Mouse (Mus musculus) liver, adult 2 months (tissue): ENCODE measurements around the gene Alg12. TPM values are rescaled to one million over a fixed set of nuclear protein-coding genes. Genes with fewer than 3 reads are reported as not detected.
A peak's percentile ranks its signal among the peaks of the same experiment; 100 is the strongest.

ENCODE experiments used
- DNase-seq: peaks from one replicate; pipeline ENCODE4 v3.0.0-alpha.2; 2011; ENCODE audit warnings: low read depth, low spot score; ENCODE audit errors: extremely low read depth
- H3K27ac ChIP-seq: fragments of 200-500 bp; replicated peaks from 2 replicates; pipeline ENCODE4 v1.5.1; 2012; ENCODE audit warnings: low read depth, mild to moderate bottlenecking, control low read depth, inconsistent platforms, low read length; ENCODE audit not compliant: insufficient read depth
- H3K27me3 ChIP-seq: fragments of 200-500 bp; 2 replicates; pipeline ENCODE4 v1.6.1; 2012; ENCODE audit warnings: mild to moderate bottlenecking, moderate library complexity, low read length, inconsistent platforms; ENCODE audit not compliant: control insufficient read depth, insufficient read depth
- H3K36me3 ChIP-seq: fragments of 200-500 bp; 2 replicates; pipeline ENCODE4 v1.6.1; 2012; ENCODE audit warnings: low read length, inconsistent platforms; ENCODE audit not compliant: control insufficient read depth, insufficient read depth
- H3K4me1 ChIP-seq: fragments of 200-500 bp; 2 replicates; pipeline ENCODE4 v1.6.1; 2011; ENCODE audit warnings: low read length; ENCODE audit not compliant: control insufficient read depth, insufficient read depth
- H3K4me3 ChIP-seq: fragments of 200-500 bp; 2 replicates; pipeline ENCODE4 v1.5.1; 2011; ENCODE audit warnings: low read depth, mild to moderate bottlenecking, control low read depth, low read length, moderate library complexity; ENCODE audit not compliant: insufficient read depth
- H3K79me2 ChIP-seq: fragments of 200-500 bp; 2 replicates; pipeline ENCODE4 v1.6.1; 2012; ENCODE audit warnings: inconsistent platforms, mild to moderate bottlenecking, low read length, moderate library complexity; ENCODE audit not compliant: control insufficient read depth, insufficient read depth
- H3K9ac ChIP-seq: fragments of 200-500 bp; 2 replicates; pipeline ENCODE4 v1.6.1; 2012; ENCODE audit warnings: low read depth, mild to moderate bottlenecking, control low read depth, inconsistent platforms, low read length
- CTCF ChIP-seq: fragments of 200-500 bp; IDR thresholded peaks from 2 replicates; pipeline ENCODE4 v1.5.1; 2011; ENCODE audit warnings: low read depth, low read length, control low read depth
- POLR2A ChIP-seq: fragments of 200-500 bp; IDR thresholded peaks from 2 replicates; pipeline ENCODE4 v1.6.1; 2011; ENCODE audit warnings: low read length, control low read depth; ENCODE audit not compliant: insufficient read depth; ENCODE audit errors: extremely low read depth
- WGBS: fragments of 180-500 bp; shearing (Covaris S2); methylation state at CpG from one replicate; pipeline ENCODE4 v1.1.7; 2018; 5-methylcytosine and 5-hydroxymethylcytosine counted together
- polyA plus RNA-seq: library from polyadenylated mRNA; depleted of rRNA; stranded (reverse); fragments of >200 nt; gene quantifications from 2 replicates; pipeline ENCODE4 v1.2.3, GENCODE M21; 2012
- total RNA-seq: library from RNA; depleted of rRNA; stranded (reverse); fragments of >200 nt; gene quantifications from 2 replicates; pipeline ENCODE4 v1.2.3, GENCODE M21; 2014

Gene Alg12
- total and polyA plus RNA-seq, 2 experiments = 4.9 to 14.4 TPM

- Histone ChIP-seq H3K27ac (no peak overlapping the region), H3K9ac (no peak overlapping the region), H3K79me2 (no peaks in the 10 kb centered on the region), H3K27me3 (no peaks in the 10 kb centered on the region), H3K4me1 (peaks cover 47% of the 10 kb centered on the region), H3K4me3 (no peak overlapping the region), H3K36me3 (no peaks in the 10 kb centered on the region)
- WGBS = 69% methylated on average over 6 of the region's 6 CpGs
- TF ChIP-seq POLR2A = no peak
- DNase-seq = no peak
Measured at GRCm38 (mm10) chr15:88855896-88856417, 36.8 kb upstream of the Alg12 start.

GRCm38 (mm10) chr15:88854969-88855830 is 36.1 kb upstream of the Alg12 start:
- DNase-seq = no peak
- Histone ChIP-seq H3K9ac (no peak overlapping the region), H3K27ac (peak overlapping the region; percentile 45), H3K4me3 (no peak overlapping the region), H3K36me3 (no peaks in the 10 kb centered on the region), H3K79me2 (no peaks in the 10 kb centered on the region), H3K4me1 (peaks cover 51% of the 10 kb centered on the region), H3K27me3 (no peaks in the 10 kb centered on the region)
- TF ChIP-seq CTCF (no peak), POLR2A (no peak)
- 72% methylated on average over 15 of the region's 15 CpGs for WGBS

- no peaks in the 10 kb centered on the region for H3K27me3 ChIP-seq
- H3K9ac ChIP-seq = peak overlapping the region; percentile 32
- WGBS = 24% methylated on average over 6 of the region's 6 CpGs
- H3K79me2 ChIP-seq = no peaks in the 10 kb centered on the region
- peaks cover 57% of the 10 kb centered on the region for H3K4me1 ChIP-seq
- no peak for TF ChIP-seq POLR2A
- no peak for TF ChIP-seq CTCF
- no peaks in the 10 kb centered on the region for H3K36me3 ChIP-seq
- H3K27ac ChIP-seq = peak overlapping the region; percentile 78
- DNase-seq = peak; percentile 85
- H3K4me3 ChIP-seq = no peak overlapping the region
Measured at GRCm38 (mm10) chr15:88854119-88854968, 35.2 kb upstream of the Alg12 start.

- Histone ChIP-seq H3K27me3 (no peaks in the 10 kb centered on the region), H3K4me1 (peaks cover 48% of the 10 kb centered on the region), H3K36me3 (no peaks in the 10 kb centered on the region), H3K79me2 (no peaks in the 10 kb centered on the region), H3K9ac (no peak overlapping the region), H3K27ac (peak overlapping the region; percentile 69; the same call in 1 of the 2 replicates), H3K4me3 (no peak overlapping the region)
- no peak for TF ChIP-seq POLR2A
- no peak for TF ChIP-seq CTCF
- 58% methylated on average over 9 of the region's 9 CpGs for WGBS
- DNase-seq = peak; percentile 63
Measured at GRCm38 (mm10) chr15:88853106-88853505, 34.0 kb upstream of the Alg12 start.

- Histone ChIP-seq H3K4me1 (peaks cover 44% of the 10 kb centered on the region), H3K27ac (peak overlapping the region; percentile 69), H3K36me3 (no peaks in the 10 kb centered on the region), H3K79me2 (no peaks in the 10 kb centered on the region), H3K9ac (peak overlapping the region; percentile 40), H3K27me3 (no peaks in the 10 kb centered on the region), H3K4me3 (no peak overlapping the region)
- DNase-seq = peak; percentile 95
- 25% methylated on average over 10 of the region's 10 CpGs for WGBS
- TF ChIP-seq CTCF (no peak), POLR2A (no peak)
Measured at GRCm38 (mm10) chr15:88851507-88852149, 32.5 kb upstream of the Alg12 start.
